Comparison of ENCODE assay signal across 11 mouse cellular contexts in genomic region chr13:32660294-32660693, GRCm38 (mm10).
DNase-seq lines count a peak whose midpoint lies in the region; ATAC-seq and TF ChIP-seq lines count a peak whose summit lies in the region.
"Had no signal": no experiment of that assay in that cellular context is flagged by ENCODE, and none has a peak within 500 bp of the region (broad histone marks: within the 10 kb centered on the region; RNA-seq: fewer than 3 reads in every experiment).

No protein-coding gene starts in this region.

- no peaks in the 10 kb centered on the region for H3K36me3 ChIP-seq in forebrain, embryonic 10.5 days (replicated peaks)
- no peaks in the 10 kb centered on the region for H3K36me3 ChIP-seq in forebrain, embryonic 11.5 days (ENCODE audit: control insufficient read depth, insufficient read depth, low read length)
- H3K36me3 ChIP-seq in kidney, postnatal 0 days (ENCODE audit: insufficient read depth, low read length), result no peaks in the 10 kb centered on the region
- no peaks in the 10 kb centered on the region for H3K36me3 ChIP-seq in neural tube, embryonic 15.5 days
- H3K36me3 ChIP-seq: stomach, embryonic 15.5 days had no signal

- no peaks in the 10 kb centered on the region for H3K9me3 ChIP-seq in forebrain, embryonic 10.5 days
- H3K9me3 ChIP-seq in forebrain, embryonic 11.5 days (ENCODE audit: control insufficient read depth, low read length), result no peaks in the 10 kb centered on the region
- no peaks in the 10 kb centered on the region for H3K9me3 ChIP-seq in kidney, postnatal 0 days (replicated peaks; ENCODE audit: low read length)
- no peaks in the 10 kb centered on the region for H3K9me3 ChIP-seq in neural tube, embryonic 15.5 days (replicated peaks)
- H3K9me3 ChIP-seq: stomach, embryonic 15.5 days had no signal

- peaks cover 18% of the 10 kb centered on the region; the same call in 1 of the 2 replicates for H3K4me1 ChIP-seq in forebrain, embryonic 10.5 days
- no peaks in the 10 kb centered on the region for H3K4me1 ChIP-seq in forebrain, embryonic 11.5 days (replicated peaks; ENCODE audit: control insufficient read depth, insufficient read depth, low read length)
- H3K4me1 ChIP-seq in kidney, postnatal 0 days (replicated peaks; ENCODE audit: insufficient read depth, low read length), result no peaks in the 10 kb centered on the region
- H3K4me1 ChIP-seq in neural tube, embryonic 15.5 days, result no peaks in the 10 kb centered on the region
- H3K4me1 ChIP-seq: stomach, embryonic 15.5 days had no signal

- H3K4me3 ChIP-seq in forebrain, embryonic 10.5 days, result no peak overlapping the region
- H3K4me3 ChIP-seq in forebrain, embryonic 11.5 days (ENCODE audit: low read depth, low read length), result no peak overlapping the region
- H3K4me3 ChIP-seq in kidney, postnatal 0 days (replicated peaks; ENCODE audit: low read depth, low read length), result no peak overlapping the region
- H3K4me3 ChIP-seq in neural tube, embryonic 15.5 days (replicated peaks), result no peak overlapping the region
- H3K4me3 ChIP-seq: erythroblast, embryonic 14.5 days; stomach, embryonic 15.5 days had no signal

- intact Hi-C loops in left cerebral cortex, postnatal 4 days (cut with DNase I), result no loop called here

- DNase-seq in forebrain, embryonic 10.5 days (ENCODE audit: extremely low spot score, low spot score), result no peak
- no peak for DNase-seq in forebrain, embryonic 11.5 days (ENCODE audit: low spot score)
- DNase-seq in CD4-positive, CD25-positive, alpha-beta regulatory T cell, adult 2 months (ENCODE audit: low read depth, low spot score), result peak; percentile 18
- DNase-seq in gonadal fat pad, adult 2 months (ENCODE audit: low read depth), result peak; percentile 50
- no peak for DNase-seq in kidney, postnatal 0 days (ENCODE audit: low spot score)
- no peak for DNase-seq in left cerebral cortex, postnatal 4 days
- DNase-seq: lung, postnatal 14 days had no signal

- H3K27ac ChIP-seq in forebrain, embryonic 10.5 days, result peak overlapping the region; percentile 48; the same call in 1 of the 2 replicates
- no peak overlapping the region for H3K27ac ChIP-seq in forebrain, embryonic 11.5 days (ENCODE audit: low read depth, low read length)
- 0 out of 2 replicates have a peak overlapping the region, but pooled peaks have one; percentile 20 for H3K27ac ChIP-seq in kidney, postnatal 0 days
- no peak overlapping the region for H3K27ac ChIP-seq in neural tube, embryonic 15.5 days (replicated peaks)
- H3K27ac ChIP-seq: stomach, embryonic 15.5 days had no signal

- no peak overlapping the region for H3K4me2 ChIP-seq in forebrain, embryonic 11.5 days (ENCODE audit: low read depth, low read length, severe bottlenecking)
- H3K4me2 ChIP-seq in kidney, postnatal 0 days (ENCODE audit: low read length), result no peak overlapping the region
- H3K4me2 ChIP-seq in neural tube, embryonic 15.5 days, result no peak overlapping the region
- H3K4me2 ChIP-seq: stomach, embryonic 15.5 days had no signal

- no peak for TF ChIP-seq CTCF in kidney, postnatal 0 days (IDR thresholded peaks at IDR 0.05; ENCODE audit: low read depth)

- H3K27me3 ChIP-seq in forebrain, embryonic 10.5 days (ENCODE audit: poor library complexity, severe bottlenecking), result no peaks in the 10 kb centered on the region
- H3K27me3 ChIP-seq in forebrain, embryonic 11.5 days (ENCODE audit: control insufficient read depth, insufficient read depth, low read length), result no peaks in the 10 kb centered on the region
- no peaks in the 10 kb centered on the region for H3K27me3 ChIP-seq in kidney, postnatal 0 days (ENCODE audit: insufficient read depth, low read length)
- H3K27me3 ChIP-seq in neural tube, embryonic 15.5 days (replicated peaks), result no peaks in the 10 kb centered on the region
- H3K27me3 ChIP-seq: stomach, embryonic 15.5 days had no signal

- H3K9ac ChIP-seq in forebrain, embryonic 11.5 days (ENCODE audit: low read length), result no peak overlapping the region
- no peak overlapping the region for H3K9ac ChIP-seq in kidney, postnatal 0 days (ENCODE audit: low read depth, low read length)
- H3K9ac ChIP-seq in neural tube, embryonic 15.5 days (replicated peaks), result no peak overlapping the region
- H3K9ac ChIP-seq: stomach, embryonic 15.5 days had no signal

- no peak for ATAC-seq in forebrain, embryonic 11.5 days (replicated peaks; ENCODE audit: low FRiP score)
- no peak for ATAC-seq in kidney, postnatal 0 days (replicated peaks; ENCODE audit: low FRiP score, low read depth)
- ATAC-seq in neural tube, embryonic 15.5 days (ENCODE audit: low FRiP score), result no peak
- no peak for ATAC-seq in frontal cortex, adult (ENCODE audit: low TSS enrichment)

- WGBS in forebrain, embryonic 10.5 days, result 62% methylated on average over 4 of the region's 4 CpGs
- WGBS in forebrain, embryonic 11.5 days, result 72% methylated on average over 4 of the region's 4 CpGs
- 26% methylated on average over 4 of the region's 4 CpGs for WGBS in kidney, postnatal 0 days
- 74% methylated on average over 4 of the region's 4 CpGs for WGBS in neural tube, embryonic 15.5 days

Comparison
In these comparisons a context has a peak if more than half of its experiments do, and no peak if none do; other contexts are left out.
1. H3K27ac ChIP-seq: peak in forebrain, embryonic 10.5 days (single experiment) and kidney, postnatal 0 days (single experiment); none in forebrain, embryonic 11.5 days (single experiment) and neural tube, embryonic 15.5 days (single experiment).
2. DNase-seq: peak in CD4-positive, CD25-positive, alpha-beta regulatory T cell, adult 2 months (single experiment) and gonadal fat pad, adult 2 months (single experiment); none in forebrain, embryonic 10.5 days (single experiment), forebrain, embryonic 11.5 days (single experiment), kidney, postnatal 0 days (single experiment) and left cerebral cortex, postnatal 4 days (single experiment).